In genomic region chr7:84794655-84795054, GRCm38 (mm10) we compare ENCODE assay signal across 11 mouse cellular contexts. TPM values are rescaled to one million over a fixed set of nuclear protein-coding genes. Genes with fewer than 3 reads are reported as not detected.
A peak's percentile ranks its signal among the peaks of the same experiment; 100 is the strongest.
DNase-seq lines count a peak whose midpoint lies in the region; ATAC-seq and TF ChIP-seq lines count a peak whose summit lies in the region.
"Had no signal": no experiment of that assay in that cellular context is flagged by ENCODE, and none has a peak within 500 bp of the region (broad histone marks: within the 10 kb centered on the region; RNA-seq: fewer than 3 reads in every experiment).

No protein-coding gene starts in this region.

- H3K27me3 ChIP-seq in hindbrain, postnatal 0 days (ENCODE audit: insufficient read depth, low read length): no peaks in the 10 kb centered on the region
- no peaks in the 10 kb centered on the region for H3K27me3 ChIP-seq in hindbrain, embryonic 11.5 days (ENCODE audit: control insufficient read depth, insufficient read depth, low read length)
- no peaks in the 10 kb centered on the region for H3K27me3 ChIP-seq in midbrain, postnatal 0 days (ENCODE audit: insufficient read depth, low read length)
- no peaks in the 10 kb centered on the region for H3K27me3 ChIP-seq in midbrain, embryonic 10.5 days (ENCODE audit: low read depth, poor library complexity, severe bottlenecking)

- 9% methylated on average over 1 of the region's 1 CpGs for WGBS in hindbrain, postnatal 0 days
- WGBS in hindbrain, embryonic 11.5 days: 12% methylated on average over 1 of the region's 1 CpGs
- 10% methylated on average over 1 of the region's 1 CpGs for WGBS in midbrain, postnatal 0 days
- WGBS in midbrain, embryonic 10.5 days: 15% methylated on average over 1 of the region's 1 CpGs

- DNase-seq in hindbrain, postnatal 0 days (ENCODE audit: low spot score): peak; percentile 76
- no peak for DNase-seq in hindbrain, embryonic 11.5 days (ENCODE audit: low spot score)
- peak; percentile 64 for DNase-seq in midbrain, postnatal 0 days (ENCODE audit: low spot score)
- no peak for DNase-seq in midbrain, embryonic 10.5 days (ENCODE audit: low spot score)
- peak; percentile 56 for DNase-seq in adipocyte (ENCODE audit: low spot score)
- DNase-seq in retina, embryonic 14.5 days (ENCODE audit: low spot score): peak; percentile 67
- DNase-seq in c-Kit-positive CD71-positive TER-119-positive erythroid progenitor cells, embryonic 14.5 days (ENCODE audit: low spot score): no peak
- no peak for DNase-seq in spleen, adult 18-20 months
- DNase-seq: thymus, postnatal 36 days had no signal

- H3K4me1 ChIP-seq in hindbrain, postnatal 0 days (ENCODE audit: insufficient read depth, low read length): no peaks in the 10 kb centered on the region
- no peaks in the 10 kb centered on the region for H3K4me1 ChIP-seq in hindbrain, embryonic 11.5 days (replicated peaks; ENCODE audit: control insufficient read depth, insufficient read depth, low read length)
- no peaks in the 10 kb centered on the region for H3K4me1 ChIP-seq in midbrain, postnatal 0 days (ENCODE audit: insufficient read depth, low read length)
- H3K4me1 ChIP-seq in midbrain, embryonic 10.5 days: no peaks in the 10 kb centered on the region

- no peak overlapping the region for H3K27ac ChIP-seq in hindbrain, postnatal 0 days
- no peak overlapping the region for H3K27ac ChIP-seq in hindbrain, embryonic 11.5 days (ENCODE audit: low read depth, low read length)
- no peak overlapping the region for H3K27ac ChIP-seq in midbrain, postnatal 0 days (ENCODE audit: low read depth, low read length)
- H3K27ac ChIP-seq in midbrain, embryonic 10.5 days (replicated peaks): no peak overlapping the region

- no peak overlapping the region for H3K4me3 ChIP-seq in hindbrain, postnatal 0 days (ENCODE audit: low read length)
- H3K4me3 ChIP-seq in hindbrain, embryonic 11.5 days (ENCODE audit: low read depth, low read length): no peak overlapping the region
- H3K4me3 ChIP-seq in midbrain, postnatal 0 days (ENCODE audit: low read depth, low read length): no peak overlapping the region
- no peak overlapping the region for H3K4me3 ChIP-seq in midbrain, embryonic 10.5 days

- no peak overlapping the region for H3K4me2 ChIP-seq in hindbrain, postnatal 0 days (ENCODE audit: low read depth, low read length)
- H3K4me2 ChIP-seq in hindbrain, embryonic 11.5 days (replicated peaks; ENCODE audit: low read depth, low read length): no peak overlapping the region
- H3K4me2 ChIP-seq in midbrain, postnatal 0 days (ENCODE audit: low read depth, low read length, poor library complexity, severe bottlenecking): no peak overlapping the region

- TF ChIP-seq CTCF in hindbrain, postnatal 0 days (IDR thresholded peaks at IDR 0.05; ENCODE audit: low read depth): peak; percentile 57
- TF ChIP-seq CTCF in midbrain, postnatal 0 days (IDR thresholded peaks at IDR 0.05): peak; percentile 68

- H3K9ac ChIP-seq in hindbrain, postnatal 0 days (replicated peaks; ENCODE audit: low read length): no peak overlapping the region
- no peak overlapping the region for H3K9ac ChIP-seq in hindbrain, embryonic 11.5 days (ENCODE audit: low read depth, low read length)
- no peak overlapping the region for H3K9ac ChIP-seq in midbrain, postnatal 0 days (replicated peaks; ENCODE audit: low read length, poor library complexity, severe bottlenecking)

- H3K9me3 ChIP-seq in hindbrain, postnatal 0 days (ENCODE audit: low read length): no peaks in the 10 kb centered on the region
- no peaks in the 10 kb centered on the region for H3K9me3 ChIP-seq in hindbrain, embryonic 11.5 days (ENCODE audit: control insufficient read depth, low read length)
- H3K9me3 ChIP-seq in midbrain, postnatal 0 days (ENCODE audit: low read length): no peaks in the 10 kb centered on the region
- no peaks in the 10 kb centered on the region for H3K9me3 ChIP-seq in midbrain, embryonic 10.5 days (replicated peaks)

- peak; percentile 72 for ATAC-seq in hindbrain, postnatal 0 days
- ATAC-seq in hindbrain, embryonic 11.5 days (ENCODE audit: low FRiP score): no peak
- ATAC-seq in midbrain, postnatal 0 days (ENCODE audit: low FRiP score): no peak

- H3K36me3 ChIP-seq in hindbrain, postnatal 0 days (ENCODE audit: insufficient read depth, low read length): no peaks in the 10 kb centered on the region
- H3K36me3 ChIP-seq in hindbrain, embryonic 11.5 days (ENCODE audit: control insufficient read depth, insufficient read depth, low read length): no peaks in the 10 kb centered on the region
- H3K36me3 ChIP-seq in midbrain, postnatal 0 days (ENCODE audit: insufficient read depth, low read length): no peaks in the 10 kb centered on the region
- no peaks in the 10 kb centered on the region for H3K36me3 ChIP-seq in midbrain, embryonic 10.5 days

RNA-seq across cellular contexts. Expression of gene Olfr291, which starts 58.7 kb away (rescaled TPM):
- total RNA-seq in hindbrain, postnatal 0 days (2014; rRNA removed): 0.04 TPM in 1 of 2 replicates, not detected in the other
- polyA plus RNA-seq in hindbrain, postnatal 0 days (2015; fragmentation: Nextera tagmentation; extraction: Ambion mirVana): not detected in 2 replicates
- not detected in 2 replicates for polyA plus RNA-seq in hindbrain, embryonic 11.5 days (2014; fragmentation: Nextera tagmentation; extraction: Ambion mirVana)
- not detected in 2 replicates for total RNA-seq in midbrain, postnatal 0 days (2014; rRNA removed)
- not detected in 2 replicates for polyA plus RNA-seq in midbrain, postnatal 0 days (2015; fragmentation: Nextera tagmentation; extraction: Ambion mirVana)
- not detected in 2 replicates for polyA plus RNA-seq in midbrain, embryonic 10.5 days (2016; fragmentation: Nextera tagmentation; extraction: Ambion mirVana)
- total RNA-seq: megakaryocyte-erythroid progenitor cell, adult 5-6 weeks had no signal
- polyA plus RNA-seq: intestine, embryonic 14.5 days had no signal

Comparison
In these comparisons a context has a peak if more than half of its experiments do, and no peak if none do; other contexts are left out.
1. DNase-seq: peak in hindbrain, postnatal 0 days (single experiment), midbrain, postnatal 0 days (single experiment), adipocyte (single experiment) and retina, embryonic 14.5 days (single experiment); none in hindbrain, embryonic 11.5 days (single experiment), midbrain, embryonic 10.5 days (single experiment), c-Kit-positive CD71-positive TER-119-positive erythroid progenitor cells, embryonic 14.5 days (single experiment) and spleen, adult 18-20 months (0 of 2).